Mouse (Mus musculus) testis, adult 2 months (tissue): ENCODE results near the gene Naaladl2.

Source experiments
- CTCF ChIP-seq: fragments of 200-500 bp; IDR thresholded peaks from 2 replicates; pipeline ENCODE4 v1.5.1; 2012; ENCODE audit warnings: low read depth, mild to moderate bottlenecking, inconsistent platforms, low read length, moderate library complexity; ENCODE audit not compliant: control insufficient read depth, insufficient read depth, insufficient replicate concordance
- POLR2A ChIP-seq: fragments of 200-500 bp; IDR thresholded peaks from 2 replicates; pipeline ENCODE4 v1.6.1; 2012; ENCODE audit warnings: low read depth, mild to moderate bottlenecking, inconsistent platforms, low read length, moderate library complexity; ENCODE audit not compliant: control insufficient read depth

DNA sequence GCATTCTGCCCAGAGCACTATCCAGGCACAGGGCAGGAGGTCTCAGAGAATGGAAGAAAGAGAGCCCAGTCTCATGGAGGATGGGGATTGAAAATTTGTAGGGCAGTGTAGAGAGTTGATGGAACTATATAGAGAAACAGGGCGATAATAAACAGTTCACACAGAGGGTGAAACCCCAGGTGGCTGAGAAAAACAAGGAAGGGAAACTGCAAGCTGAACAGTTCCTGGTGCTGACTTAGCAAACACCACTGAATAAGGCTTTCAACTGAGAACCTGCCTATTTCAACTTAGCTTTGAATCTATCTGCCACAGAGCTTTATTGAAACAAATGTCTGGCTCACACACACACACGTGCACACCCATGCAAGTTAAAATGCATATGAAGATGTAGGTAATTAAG is 91.1 kb downstream of the Naaladl2 start:
- TF ChIP-seq POLR2A (no peak), CTCF (no peak)
